Mouse (Mus musculus) liver, embryonic 14.5 days (tissue): ENCODE data around the gene Rpl9-ps6. TPM values are rescaled to one million over a fixed set of nuclear protein-coding genes. Genes with fewer than 3 reads are reported as not detected.

Experiments used
- ATAC-seq: fragments of 200-750 bp; cut with Nextera tagmentation; 2 replicates; pipeline ENCODE4 v1.8.0; 2017; ENCODE audit warnings: moderate number of reproducible peaks, mild to moderate bottlenecking, moderate library complexity; ENCODE audit not compliant: insufficient read depth
- DNase-seq, 3 experiments: peaks; one replicate each; pipeline ENCODE4 v3.0.0-alpha.2; 2012 to 2013; ENCODE audit warnings: low read depth in 3 of 3, low spot score in 3 of 3
- H3K27ac ChIP-seq: fragments of 300-500 bp; sonication (generic); 2 replicates; pipeline ENCODE4 v1.5.1; 2014; ENCODE audit warnings: moderate library complexity, mild to moderate bottlenecking, control low read depth, inconsistent platforms
- H3K27me3 ChIP-seq: fragments of 300-500 bp; sonication (generic); 2 replicates; pipeline ENCODE4 v1.6.1; 2014; ENCODE audit warnings: mild to moderate bottlenecking, low read length, moderate library complexity; ENCODE audit not compliant: control insufficient read depth, insufficient read depth
- H3K36me3 ChIP-seq: fragments of 300-500 bp; sonication (generic); replicated peaks from 2 replicates; pipeline ENCODE4 v1.6.1; 2014; ENCODE audit warnings: low read depth; ENCODE audit not compliant: control insufficient read depth, insufficient read depth
- H3K4me1 ChIP-seq, 2 experiments: fragments of 200-500 bp in 1 of 2; fragments of 300-500 bp in 1 of 2; sonication (generic) in 1 of 2; replicated peaks; 2 replicates each; pipeline ENCODE4 v1.6.1; 2012 to 2014; ENCODE audit warnings: antibody characterized with exemption in 1 of 2, inconsistent platforms in 1 of 2, low read length in 1 of 2; ENCODE audit not compliant: control insufficient read depth in 2 of 2, insufficient read depth in 2 of 2
- H3K4me2 ChIP-seq: fragments of 300-500 bp; sonication (generic); 2 replicates; pipeline ENCODE4 v1.6.1; 2014; ENCODE audit warnings: low read depth, mild to moderate bottlenecking, control low read depth, moderate library complexity
- H3K4me3 ChIP-seq, 2 experiments: fragments of 200-500 bp in 1 of 2; fragments of 300-500 bp in 1 of 2; sonication (generic) in 1 of 2; 2 replicates each; pipeline ENCODE4 v1.5.1; 2012 to 2014; ENCODE audit warnings: low read depth in 2 of 2, low read length in 2 of 2, mild to moderate bottlenecking in 2 of 2, control low read depth in 1 of 2, inconsistent platforms in 1 of 2, moderate library complexity in 1 of 2; ENCODE audit not compliant: insufficient read depth in 1 of 2
- H3K9ac ChIP-seq: fragments of 300-500 bp; sonication (generic); replicated peaks from 2 replicates; pipeline ENCODE4 v1.6.1; 2014; ENCODE audit warnings: mild to moderate bottlenecking, control low read depth, moderate library complexity
- H3K9me3 ChIP-seq: fragments of 300-500 bp; sonication (generic); 2 replicates; pipeline ENCODE4 v1.6.1; 2016; ENCODE audit warnings: low read length, mixed read lengths; ENCODE audit not compliant: control insufficient read depth
- CTCF ChIP-seq: IDR thresholded peaks from 2 replicates; pipeline ENCODE4 v1.5.1; 2016; ENCODE audit warnings: antibody characterized with exemption, low read depth, control low read depth
- EP300 ChIP-seq: IDR thresholded peaks from 2 replicates; pipeline ENCODE4 v1.6.1; 2016; ENCODE audit warnings: antibody characterized with exemption, low read depth
- WGBS: fragments of 180-500 bp; shearing (Covaris S2); extraction: QIAGEN DNeasy Blood & Tissue Kit; methylation state at CpG from one replicate; pipeline ENCODE4 v1.1.7; 2014; ENCODE audit not compliant: insufficient replicate concordance; 5-methylcytosine and 5-hydroxymethylcytosine counted together
- polyA plus RNA-seq, 2 experiments: library from polyadenylated mRNA; depleted of rRNA in 1 of 2; stranded (reverse) in 1 of 2; unstranded in 1 of 2; fragments of >200 nt; fragmentation: Nextera tagmentation in 1 of 2; extraction: Ambion mirVana in 1 of 2; gene quantifications; 2 replicates each; pipeline versions ENCODE4 v1.2.1 to v1.2.3; 2012 to 2014

The Rpl9-ps6 gene
- polyA plus RNA-seq, 2 experiments: 30.9 to 90.4 TPM

- H3K4me2 ChIP-seq: no peak overlapping the region
- 0 out of 2 replicates have a peak, but pooled peaks cover 2% of the 10 kb centered on the region for H3K9me3 ChIP-seq
- TF ChIP-seq EP300: no peak
- no peak for TF ChIP-seq CTCF
- H3K36me3 ChIP-seq: peaks cover 36% of the 10 kb centered on the region
- no peak for DNase-seq
- WGBS: 78% methylated on average over 6 of the region's 6 CpGs
- H3K4me1 ChIP-seq: peaks cover 27 to 36% of the 10 kb centered on the region in 2 experiments
- no peaks in the 10 kb centered on the region for H3K27me3 ChIP-seq
- H3K4me3 ChIP-seq: no peak overlapping the region
- no peak for ATAC-seq
- no peak overlapping the region for H3K9ac ChIP-seq
- no peak overlapping the region for H3K27ac ChIP-seq
Observed at GRCm38 (mm10) chr19:32507100-32507499, 40.7 kb upstream of the Rpl9-ps6 start.

DNA sequence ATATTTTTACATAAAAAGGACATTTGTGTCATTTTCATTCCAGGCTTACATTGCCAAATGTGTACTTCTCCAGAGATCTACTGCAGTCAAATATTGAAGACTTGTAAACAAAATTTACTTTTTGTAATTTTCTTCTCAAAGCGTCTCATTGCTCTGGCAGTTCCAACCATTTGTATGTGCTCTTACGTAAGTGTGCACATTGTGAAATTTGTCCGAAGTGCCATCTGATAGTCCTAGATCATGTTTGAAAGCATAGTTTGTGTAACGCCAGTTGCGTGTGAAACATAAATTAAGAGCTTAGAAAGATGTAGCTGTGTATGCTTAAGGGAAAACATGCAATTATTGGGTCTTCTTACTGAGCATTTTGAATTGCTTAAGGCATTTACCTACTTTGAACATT, 40.1 kb upstream of the Rpl9-ps6 start:
- WGBS: 76% methylated on average over 5 of the region's 5 CpGs
- ATAC-seq: no peak
- Histone ChIP-seq H3K9ac (no peak overlapping the region), H3K27me3 (no peaks in the 10 kb centered on the region), H3K36me3 (peaks cover 37% of the 10 kb centered on the region), H3K4me2 (no peak overlapping the region), H3K9me3 (no peaks in the 10 kb centered on the region), H3K4me1 (peaks cover 27 to 36% of the 10 kb centered on the region in 2 experiments), H3K4me3 (no peak overlapping the region), H3K27ac (no peak overlapping the region)
- TF ChIP-seq CTCF (no peak), EP300 (no peak)
- no peak for DNase-seq

DNA sequence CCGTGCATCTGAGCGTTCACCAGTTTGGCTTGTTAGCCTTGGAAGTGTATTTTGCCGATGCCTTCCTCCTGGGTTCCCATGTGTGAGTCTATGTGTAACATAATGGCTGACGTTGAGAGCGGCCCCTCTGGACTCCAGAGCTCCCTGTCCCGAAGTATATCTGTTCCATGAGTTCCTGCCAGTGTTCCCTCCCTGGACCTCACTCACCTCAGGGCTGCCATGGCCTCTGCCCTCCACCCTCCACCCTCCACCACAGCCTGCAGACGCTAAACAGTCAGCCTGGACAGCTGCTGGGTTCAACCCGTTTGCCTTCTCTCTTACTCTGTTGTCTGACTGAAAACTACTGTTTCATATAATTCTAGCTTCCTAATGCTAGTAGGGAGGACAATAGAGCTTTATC, 39.7 kb upstream of the Rpl9-ps6 start:
- H3K27ac ChIP-seq: no peak overlapping the region
- no peak overlapping the region for H3K9ac ChIP-seq
- peaks cover 41% of the 10 kb centered on the region for H3K36me3 ChIP-seq
- H3K27me3 ChIP-seq: no peaks in the 10 kb centered on the region
- WGBS: 85% methylated on average over 8 of the region's 8 CpGs
- H3K9me3 ChIP-seq: no peaks in the 10 kb centered on the region
- TF ChIP-seq CTCF (no peak), EP300 (no peak)
- H3K4me2 ChIP-seq: no peak overlapping the region
- peaks cover 24 to 32% of the 10 kb centered on the region in 2 experiments for H3K4me1 ChIP-seq
- DNase-seq: no peak
- H3K4me3 ChIP-seq: no peak overlapping the region
- ATAC-seq: no peak

GRCm38 (mm10) chr19:32501414-32501813, 35.0 kb upstream of the Rpl9-ps6 start:
- H3K9ac ChIP-seq: no peak overlapping the region
- H3K9me3 ChIP-seq: no peaks in the 10 kb centered on the region
- 0 out of 4 replicates have a peak, but pooled peaks cover 0 to 4% of the 10 kb centered on the region in 2 experiments for H3K4me1 ChIP-seq
- no peak overlapping the region for H3K4me2 ChIP-seq
- TF ChIP-seq EP300: no peak
- peak; percentile 62 for TF ChIP-seq CTCF
- H3K4me3 ChIP-seq: no peak overlapping the region
- ATAC-seq (no peak), DNase-seq (no peak)
- H3K36me3 ChIP-seq: peaks cover 64% of the 10 kb centered on the region
- H3K27ac ChIP-seq: no peak overlapping the region
- no peaks in the 10 kb centered on the region for H3K27me3 ChIP-seq
- WGBS: 76% methylated on average over 6 of the region's 6 CpGs

DNA sequence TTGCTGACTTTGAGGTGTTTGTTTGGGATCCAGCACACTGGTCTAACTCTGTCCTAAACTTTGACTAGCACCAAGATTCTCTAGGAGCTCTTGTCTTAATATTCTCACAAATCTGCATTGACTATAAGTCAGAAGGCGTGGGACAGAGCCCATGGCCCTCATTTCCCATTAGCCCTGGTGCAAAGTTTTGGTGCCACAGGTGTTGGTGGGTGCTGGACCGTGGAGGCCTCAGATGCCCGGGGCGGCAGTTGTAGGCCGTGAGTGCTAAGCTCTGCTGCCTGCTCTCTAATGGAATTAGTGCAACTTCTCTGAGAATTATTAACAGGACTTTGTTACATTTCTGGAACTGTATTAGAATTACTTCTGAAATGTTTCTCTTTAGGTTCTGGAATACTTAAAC, 31.6 kb upstream of the Rpl9-ps6 start:
- 90% methylated on average over 5 of the region's 5 CpGs for WGBS
- Histone ChIP-seq H3K4me3 (no peak overlapping the region), H3K4me1 (no peaks in the 10 kb centered on the region; a peak in 1 of 4 replicates), H3K9ac (no peak overlapping the region), H3K4me2 (no peak overlapping the region), H3K36me3 (peaks cover 77% of the 10 kb centered on the region), H3K27me3 (no peaks in the 10 kb centered on the region), H3K9me3 (no peaks in the 10 kb centered on the region), H3K27ac (no peak overlapping the region)
- DNase-seq: no peak
- TF ChIP-seq EP300 (no peak), CTCF (no peak)
- ATAC-seq: no peak
